Mouse (Mus musculus): ENCODE data around the gene Dnlz.

- TF ChIP-seq CTCF (IDR thresholded peaks at IDR 0.05; ENCODE audit: extremely low read depth, insufficient read depth, insufficient read length, insufficient replicate concordance) = no peak
- no peak for TF ChIP-seq POLR2A (IDR thresholded peaks at IDR 0.05; ENCODE audit: low read depth, low read length)
Observed at GRCm38 (mm10) chr2:26358667-26359320, 6.9 kb upstream of the Dnlz start.
